ENCODE assay signal across 8 mouse cellular contexts in the genomic region with DNA sequence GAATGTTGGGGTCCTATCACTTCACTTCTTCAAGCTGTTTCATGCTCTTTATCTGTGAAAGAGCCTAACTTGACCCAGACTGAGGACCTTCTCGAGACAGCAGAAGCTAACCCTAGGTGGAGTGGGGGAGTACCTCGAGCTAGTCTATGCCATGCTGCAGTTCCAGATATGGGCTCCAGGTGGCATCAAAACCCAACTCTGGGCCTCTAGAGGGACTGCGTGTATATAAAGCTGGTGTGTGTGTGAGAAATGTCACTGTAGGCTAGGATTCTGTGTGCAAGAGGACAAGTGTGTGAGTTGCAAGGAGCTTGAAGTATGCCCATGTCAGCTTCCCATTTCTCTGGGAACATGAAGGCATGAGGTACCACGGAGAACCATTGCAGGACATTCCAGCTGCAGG. TPM values are rescaled to one million over a fixed set of nuclear protein-coding genes. Genes with fewer than 3 reads are reported as not detected.
DNase-seq lines count a peak whose midpoint lies in the region; ATAC-seq and TF ChIP-seq lines count a peak whose summit lies in the region.

No protein-coding gene starts in this region.

- no peak overlapping the region for H3K4me3 ChIP-seq in intestine, embryonic 14.5 days (ENCODE audit: low read depth, low read length)
- H3K4me3 ChIP-seq in intestine, embryonic 16.5 days (ENCODE audit: low read length) = no peak overlapping the region
- no peak overlapping the region for H3K4me3 ChIP-seq in embryonic fibroblast, embryonic 13.5 days (ENCODE audit: insufficient read depth, low read length)
- H3K4me3 ChIP-seq in hindbrain, embryonic 10.5 days = no peak overlapping the region
- H3K4me3 ChIP-seq in midbrain, embryonic 11.5 days (ENCODE audit: low read depth, low read length) = no peak overlapping the region

- 17% methylated on average over 4 of the region's 4 CpGs for WGBS in intestine, embryonic 14.5 days
- WGBS in intestine, embryonic 16.5 days = 14% methylated on average over 4 of the region's 4 CpGs
- WGBS in hindbrain, embryonic 10.5 days = 13% methylated on average over 4 of the region's 4 CpGs
- whole genome bisulfite sequencing in midbrain, embryonic 11.5 days = 18% methylated on average over 4 of the region's 4 CpGs

- DNase-seq in intestine, embryonic 14.5 days (ENCODE audit: low spot score) = peak; percentile 88
- DNase-seq in brain, adult 2 months (ENCODE audit: low read depth, low spot score) = peak; percentile 90
- peak; percentile 83 for DNase-seq in hindbrain, embryonic 10.5 days (ENCODE audit: low spot score)
- DNase-seq in left cerebral cortex, adult 18-20 months (ENCODE audit: low spot score in 2 of 2) = peak; percentile 83 to 89
- DNase-seq in midbrain, embryonic 11.5 days (ENCODE audit: low spot score, missing footprints) = peak; percentile 98
- DNase-seq in spleen, postnatal 10 days (ENCODE audit: low spot score in 2 of 2) = peak; percentile 70 to 87

- no peak overlapping the region for H3K9ac ChIP-seq in intestine, embryonic 14.5 days (ENCODE audit: low read length)
- no peak overlapping the region for H3K9ac ChIP-seq in intestine, embryonic 16.5 days (ENCODE audit: low read depth, low read length)
- no peak overlapping the region for H3K9ac ChIP-seq in midbrain, embryonic 11.5 days (ENCODE audit: low read length)

- no peaks in the 10 kb centered on the region for H3K36me3 ChIP-seq in intestine, embryonic 14.5 days (ENCODE audit: control insufficient read depth, insufficient read depth, low read length)
- no peaks in the 10 kb centered on the region for H3K36me3 ChIP-seq in intestine, embryonic 16.5 days (ENCODE audit: control insufficient read depth, insufficient read depth, low read length)
- no peaks in the 10 kb centered on the region for H3K36me3 ChIP-seq in hindbrain, embryonic 10.5 days
- no peaks in the 10 kb centered on the region for H3K36me3 ChIP-seq in midbrain, embryonic 11.5 days (ENCODE audit: control insufficient read depth, insufficient read depth, low read length)

- H3K27me3 ChIP-seq in intestine, embryonic 14.5 days (replicated peaks; ENCODE audit: control insufficient read depth, insufficient read depth, low read length) = no peaks in the 10 kb centered on the region
- no peaks in the 10 kb centered on the region for H3K27me3 ChIP-seq in intestine, embryonic 16.5 days (replicated peaks; ENCODE audit: control insufficient read depth, insufficient read depth, low read length)
- H3K27me3 ChIP-seq in hindbrain, embryonic 10.5 days (ENCODE audit: insufficient read depth, poor library complexity, severe bottlenecking) = peaks cover 74% of the 10 kb centered on the region
- 0 out of 2 replicates have a peak, but pooled peaks cover 3% of the 10 kb centered on the region for H3K27me3 ChIP-seq in midbrain, embryonic 11.5 days (ENCODE audit: control insufficient read depth, insufficient read depth, low read length)

- TF ChIP-seq POLR2A in embryonic fibroblast, embryonic 13.5 days (IDR thresholded peaks at IDR 0.05; ENCODE audit: low read depth, low read length) = no peak

- H3K9me3 ChIP-seq in intestine, embryonic 14.5 days (ENCODE audit: control insufficient read depth, low read length) = no peaks in the 10 kb centered on the region
- no peaks in the 10 kb centered on the region for H3K9me3 ChIP-seq in intestine, embryonic 16.5 days (ENCODE audit: control insufficient read depth, low read length)
- H3K9me3 ChIP-seq in hindbrain, embryonic 10.5 days = no peaks in the 10 kb centered on the region
- no peaks in the 10 kb centered on the region for H3K9me3 ChIP-seq in midbrain, embryonic 11.5 days (ENCODE audit: control insufficient read depth, low read length)

- TF ChIP-seq CTCF in embryonic fibroblast, embryonic 13.5 days (IDR thresholded peaks at IDR 0.05; ENCODE audit: borderline replicate concordance, insufficient read depth, low read length) = peak; percentile 53; the same call in 1 of the 2 replicates

- H3K27ac ChIP-seq in intestine, embryonic 14.5 days (ENCODE audit: low read depth) = no peak overlapping the region
- H3K27ac ChIP-seq in intestine, embryonic 16.5 days (ENCODE audit: low read length) = no peak overlapping the region
- no peak overlapping the region for H3K27ac ChIP-seq in embryonic fibroblast, embryonic 13.5 days (ENCODE audit: insufficient read depth, low read length)
- peak overlapping the region; percentile 42 for H3K27ac ChIP-seq in hindbrain, embryonic 10.5 days
- H3K27ac ChIP-seq in midbrain, embryonic 11.5 days (ENCODE audit: low read depth, low read length) = no peak overlapping the region; the same call in 1 of the 2 replicates

- H3K4me2 ChIP-seq in intestine, embryonic 14.5 days (ENCODE audit: low read length) = no peak overlapping the region
- H3K4me2 ChIP-seq in intestine, embryonic 16.5 days (ENCODE audit: low read depth, low read length) = no peak overlapping the region
- no peak overlapping the region for H3K4me2 ChIP-seq in midbrain, embryonic 11.5 days

- ATAC-seq in intestine, embryonic 14.5 days (replicated peaks; ENCODE audit: low FRiP score, low TSS enrichment, low read depth) = no peak
- ATAC-seq in intestine, embryonic 16.5 days = no peak
- ATAC-seq in midbrain, embryonic 11.5 days (ENCODE audit: low FRiP score) = no peak

- H3K4me1 ChIP-seq in intestine, embryonic 14.5 days (replicated peaks; ENCODE audit: control insufficient read depth, insufficient read depth, low read length) = peaks cover 63% of the 10 kb centered on the region
- H3K4me1 ChIP-seq in intestine, embryonic 16.5 days (ENCODE audit: control insufficient read depth, insufficient read depth, low read length) = peaks cover 69% of the 10 kb centered on the region
- H3K4me1 ChIP-seq in embryonic fibroblast, embryonic 13.5 days (ENCODE audit: control insufficient read depth, insufficient read depth, low read length) = peaks cover 15% of the 10 kb centered on the region
- H3K4me1 ChIP-seq in hindbrain, embryonic 10.5 days (replicated peaks) = peaks cover 93% of the 10 kb centered on the region
- H3K4me1 ChIP-seq in midbrain, embryonic 11.5 days (ENCODE audit: control insufficient read depth, insufficient read depth, low read length) = peaks cover 60% of the 10 kb centered on the region

RNA-seq across cellular contexts. Expression of a gene that starts 53.2 kb away (rescaled TPM):
- 13.3 and 16.7 TPM in 2 replicates for polyA plus RNA-seq in intestine, embryonic 14.5 days (2014; fragmentation: Nextera tagmentation; extraction: Ambion mirVana)
- polyA plus RNA-seq in intestine, embryonic 16.5 days (2015; fragmentation: Nextera tagmentation; extraction: Ambion mirVana) = 7.3 and 8.3 TPM in 2 replicates
- polyA plus RNA-seq in embryonic fibroblast, embryonic 13.5 days (2011; ENCODE audit: insufficient read length, low read depth, missing spikeins) = 13.4 and 15.8 TPM in 2 replicates
- 14.3 and 22.9 TPM in 2 replicates for polyA plus RNA-seq in hindbrain, embryonic 10.5 days (2016; fragmentation: Nextera tagmentation; extraction: Ambion mirVana)
- total RNA-seq in left cerebral cortex, adult 18-20 months (2021) = 10 to 100 TPM; 79.8 to 90.8 TPM
- 18.5 and 20.7 TPM in 2 replicates for polyA plus RNA-seq in midbrain, embryonic 11.5 days (2014; fragmentation: Nextera tagmentation; extraction: Ambion mirVana)
